Mouse (Mus musculus): ENCODE measurements around the gene Olfr577.

The Olfr577 gene

DNA sequence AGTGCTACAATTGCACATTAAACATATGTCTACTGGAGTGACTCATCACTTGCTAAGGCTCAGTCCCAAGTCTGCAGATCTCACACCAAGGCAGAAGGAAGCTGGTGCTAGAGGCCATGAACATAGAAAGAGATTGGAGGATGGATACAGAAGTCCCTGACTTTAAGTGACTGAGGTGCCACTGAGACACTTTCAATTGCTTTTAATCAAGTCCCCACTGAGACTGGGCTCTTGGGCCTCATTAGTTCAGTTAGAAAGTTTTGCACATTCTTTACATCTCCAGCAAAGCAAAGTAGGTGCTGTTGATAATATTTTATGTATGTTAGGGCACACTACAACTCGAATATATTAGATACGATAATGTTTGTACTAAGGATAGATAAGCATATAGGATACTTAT is at the start of gene Olfr577:
TSS of gene Olfr577 (minus strand) at position 101 of the 400 bp plus-strand sequence.
- DNase-seq (ENCODE audit: low read depth, low spot score): no peak

DNA sequence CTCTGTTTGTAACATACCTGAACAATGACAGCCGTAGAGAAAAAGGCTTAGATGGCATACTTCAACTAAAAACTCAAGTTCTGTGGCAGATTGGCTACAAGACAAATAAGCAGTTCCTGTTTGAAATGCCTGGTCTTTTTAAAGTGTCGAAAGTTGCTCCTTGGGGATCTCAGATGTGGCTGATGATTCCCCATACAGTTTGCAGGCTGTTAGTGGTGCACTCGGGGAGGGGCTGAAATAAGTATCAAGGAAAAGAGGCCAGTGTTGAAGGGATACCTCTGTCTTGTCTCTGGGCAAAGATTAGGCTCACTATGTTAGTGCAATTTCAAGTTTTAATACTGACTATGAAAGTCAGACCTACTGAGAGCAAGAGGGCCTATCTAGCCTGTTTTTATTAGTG is 13.5 kb upstream of the Olfr577 start, which contains the start of gene Olfr578:
TSS of gene Olfr578 (minus strand) at position 101 of the 400 bp plus-strand sequence.
- no peak for DNase-seq (ENCODE audit: low read depth, low spot score)

GRCm38 (mm10) chr7:102974399-102974798 is 1.3 kb downstream of the Olfr577 start:
- no peak for DNase-seq (ENCODE audit: low read depth, low spot score)

DNA sequence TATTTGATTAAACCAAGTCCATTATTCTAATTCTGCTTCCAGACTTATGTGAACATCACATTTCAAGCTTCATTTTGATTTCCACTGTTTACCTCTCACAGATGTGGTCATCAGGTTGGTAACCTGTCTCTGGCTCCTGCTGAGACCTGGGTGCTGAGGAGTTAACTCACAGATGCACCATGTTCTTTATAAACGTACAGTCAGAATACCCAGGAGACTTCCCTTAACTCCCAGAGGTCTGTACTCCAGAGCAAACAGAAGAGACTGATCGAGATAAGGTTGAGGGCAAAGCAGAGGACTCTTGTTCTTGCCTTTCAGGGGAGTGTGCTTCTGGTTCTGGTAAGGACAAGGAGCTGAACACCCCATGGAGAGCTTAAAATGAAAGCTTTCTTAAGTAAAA is 13.4 kb downstream of the Olfr577 start, which contains the start of gene Olfr576:
TSS of gene Olfr576 (plus strand) at position 301 of the 400 bp plus-strand sequence.
- DNase-seq (ENCODE audit: low read depth, low spot score): no peak

GRCm38 (mm10) chr7:102958593-102958992 is 17.1 kb downstream of the Olfr577 start, which contains the start of gene Olfr575:
Gene Olfr575, minus strand, starts transcription at chr7:102958775.
- DNase-seq (ENCODE audit: low read depth, low spot score): no peak

DNA sequence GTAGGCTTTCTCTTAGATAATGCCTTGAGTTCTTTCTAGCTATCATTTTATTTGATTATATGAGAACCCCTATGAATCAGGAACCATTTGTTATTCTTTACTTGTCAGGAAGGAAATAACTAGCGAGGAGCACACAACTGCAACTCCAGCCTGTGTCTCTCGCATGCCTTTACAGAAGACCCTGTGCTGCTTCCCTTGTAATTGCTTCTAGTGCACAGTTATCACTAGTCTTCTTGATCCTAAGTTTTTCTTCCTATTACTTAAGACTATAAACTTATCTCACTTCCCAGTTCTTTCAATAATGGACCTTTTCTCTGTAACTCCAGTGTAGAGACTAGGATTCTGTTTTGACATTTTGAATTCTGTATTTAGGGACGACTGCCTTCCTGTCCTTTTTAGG is 17.6 kb downstream of the Olfr577 start:
- no peak for DNase-seq (ENCODE audit: low read depth, low spot score)

DNA sequence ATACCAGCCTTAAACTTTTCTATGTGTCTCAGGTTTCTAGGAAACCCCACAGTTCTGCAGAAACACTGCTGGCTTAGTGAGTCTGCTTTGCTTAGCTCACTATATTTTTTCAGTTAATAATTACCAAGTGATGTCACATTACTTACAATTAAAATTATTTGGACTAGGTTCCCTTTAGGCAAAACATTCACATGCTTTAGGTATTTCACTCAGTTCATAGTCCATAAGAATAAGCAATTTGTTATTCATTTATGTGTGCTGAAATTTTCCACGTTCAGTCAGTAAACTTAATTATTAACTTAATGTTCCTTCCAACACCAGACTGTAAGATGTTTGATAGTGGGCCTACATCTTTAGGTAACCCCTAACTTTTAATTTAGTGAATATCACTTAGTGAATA is 25.0 kb downstream of the Olfr577 start:
- no peak for DNase-seq (ENCODE audit: low read depth, low spot score)

- DNase-seq (ENCODE audit: low read depth, low spot score): no peak
These were observed 27.6 kb downstream of the Olfr577 start, which contains the start of gene Olfr574 for GRCm38 (mm10) chr7:102948167-102948566. Gene Olfr574, plus strand, starts transcription at chr7:102948467.

GRCm38 (mm10) chr7:102943417-102943816 is 32.3 kb downstream of the Olfr577 start:
- DNase-seq (ENCODE audit: low read depth, low spot score): no peak

DNA sequence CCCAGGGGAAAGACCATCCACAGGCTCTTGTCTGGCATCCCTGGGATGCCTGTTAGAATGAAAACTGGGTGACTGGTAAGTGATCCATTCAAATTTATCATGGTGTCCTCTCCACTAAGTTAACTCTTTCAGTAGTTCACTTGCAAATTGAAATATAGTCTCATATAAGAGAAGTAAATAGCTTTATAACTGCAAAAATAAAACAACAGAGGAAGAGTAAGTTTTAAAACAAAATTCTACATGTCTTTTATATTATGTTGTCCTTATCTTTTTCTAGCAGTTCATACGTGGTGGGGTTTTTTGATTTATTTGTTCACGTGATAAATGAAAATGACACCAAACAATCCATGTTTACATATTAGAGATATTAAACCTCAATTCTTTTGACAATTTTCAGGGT is 33.3 kb downstream of the Olfr577 start, which contains the start of gene Olfr573-ps1:
TSS of gene Olfr573-ps1 (minus strand) at position 101 of the 400 bp plus-strand sequence.
- no peak for DNase-seq (ENCODE audit: low read depth, low spot score)

DNA sequence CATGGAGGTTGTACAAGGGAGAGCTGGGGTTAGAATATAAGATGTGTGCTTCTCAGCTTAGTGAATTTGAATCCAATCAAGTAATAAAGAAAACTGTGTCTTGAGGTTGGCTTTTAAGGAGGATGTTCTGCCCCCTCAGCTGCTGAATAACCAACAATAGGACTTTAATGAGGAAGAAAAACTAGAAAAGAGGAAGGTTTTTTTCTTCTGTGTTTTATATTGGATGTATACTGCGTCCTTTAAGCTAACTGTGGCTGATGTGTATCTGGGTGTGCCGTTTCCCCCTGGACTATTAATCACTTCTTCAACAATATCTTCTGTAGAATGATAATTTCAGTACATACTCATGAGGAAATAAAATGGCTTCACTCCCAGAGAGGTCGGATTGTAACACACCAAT is 48.6 kb downstream of the Olfr577 start:
- DNase-seq (ENCODE audit: low read depth, low spot score): no peak

- no peak for DNase-seq (ENCODE audit: low read depth, low spot score)
These were observed 51.6 kb downstream of the Olfr577 start, which contains the start of gene Olfr572 for GRCm38 (mm10) chr7:102924109-102924508. Gene Olfr572, plus strand, starts transcription at chr7:102924409.

Data from 3T3-L1 (cell line).